Mouse (Mus musculus) left cerebral cortex, adult 9 months (tissue): ENCODE data around the gene Myo3b.
"Not testable (repeated sequence)": the region's sequence is repeated elsewhere in the genome, so short reads cannot be mapped to it uniquely, and the experiment has no call there.

Experiments used
- DNase-seq, 2 experiments: peaks; one replicate each; pipeline ENCODE4 v3.0.0; 2022; ENCODE audit warnings: low spot score in 2 of 2

The Myo3b gene

GRCm38 (mm10) chr2:70195418-70196248 is 156.7 kb downstream of the Myo3b start:
- no peak for DNase-seq

GRCm38 (mm10) chr2:70201796-70202555 is 163.1 kb downstream of the Myo3b start:
- DNase-seq: no peak

GRCm38 (mm10) chr2:70202578-70203167 is 163.7 kb downstream of the Myo3b start:
- DNase-seq: no peak

- no peak for DNase-seq
Measured at GRCm38 (mm10) chr2:70208411-70208810, 169.5 kb downstream of the Myo3b start.

- DNase-seq: no peak
Measured at GRCm38 (mm10) chr2:70209790-70210189, 170.9 kb downstream of the Myo3b start.

GRCm38 (mm10) chr2:70210427-70211332 is 171.8 kb downstream of the Myo3b start:
- DNase-seq: peak; percentile 61 to 82

GRCm38 (mm10) chr2:70214401-70214800 is 175.5 kb downstream of the Myo3b start:
- peak; percentile 47 to 54 for DNase-seq

GRCm38 (mm10) chr2:70217800-70218199 is 178.9 kb downstream of the Myo3b start:
- no peak for DNase-seq

- DNase-seq: no peak
Measured at GRCm38 (mm10) chr2:70218469-70218868, 179.5 kb downstream of the Myo3b start.

- no peak for DNase-seq
Measured at GRCm38 (mm10) chr2:70226679-70227078, 187.8 kb downstream of the Myo3b start.

GRCm38 (mm10) chr2:70234450-70234849 is 195.5 kb downstream of the Myo3b start:
- not testable (repeated sequence) for DNase-seq

- no peak for DNase-seq
Measured at GRCm38 (mm10) chr2:70245981-70246380, 207.1 kb downstream of the Myo3b start.

GRCm38 (mm10) chr2:70248616-70249015 is 209.7 kb downstream of the Myo3b start:
- DNase-seq: no peak

GRCm38 (mm10) chr2:70249872-70250271 is 210.9 kb downstream of the Myo3b start:
- DNase-seq: no peak

- no peak for DNase-seq
Measured at GRCm38 (mm10) chr2:70251256-70251655, 212.3 kb downstream of the Myo3b start.

GRCm38 (mm10) chr2:70259357-70260000 is 220.6 kb downstream of the Myo3b start:
- peak in 1 of 2 experiments; percentile 24 for DNase-seq

GRCm38 (mm10) chr2:70260646-70261195 is 221.8 kb downstream of the Myo3b start:
- no peak for DNase-seq

- DNase-seq: no peak
Measured at GRCm38 (mm10) chr2:70261703-70262564, 223.0 kb downstream of the Myo3b start.

GRCm38 (mm10) chr2:70262565-70263082 is 223.7 kb downstream of the Myo3b start:
- peak in 1 of 2 experiments; percentile 10 for DNase-seq
